Mouse (Mus musculus): ENCODE data around the gene Fam181b. TPM values are rescaled to one million over a fixed set of nuclear protein-coding genes. Genes with fewer than 3 reads are reported as not detected.
A peak's percentile ranks its signal among the peaks of the same experiment; 100 is the strongest.

Fam181b gene
- polyA plus RNA-seq, 1 experiment from 2014 or later = 7.2 TPM

- Histone ChIP-seq H3K36me3 (replicated peaks) (no peaks in the 10 kb centered on the region), H3K4me3 (peak overlapping the region; percentile 64), H3K4me1 (peaks cover 44% of the 10 kb centered on the region), H3K27me3 (replicated peaks; ENCODE audit: low read depth, poor library complexity, severe bottlenecking) (peaks cover 36% of the 10 kb centered on the region), H3K27ac (replicated peaks) (peak overlapping the region; percentile 88), H3K9me3 (no peaks in the 10 kb centered on the region)
- WGBS = under 1% methylated on average over 45 of the region's 45 CpGs
- peak; percentile 55 for DNase-seq (ENCODE audit: low spot score)
These were observed 1.2 kb downstream of the Fam181b start for GRCm38 (mm10) chr7:93080731-93081430.

- Histone ChIP-seq H3K9me3 (no peaks in the 10 kb centered on the region), H3K4me1 (peaks cover 20% of the 10 kb centered on the region), H3K27ac (replicated peaks) (peak overlapping the region; percentile 70), H3K4me3 (peak overlapping the region; percentile 31; the same call in 1 of the 2 replicates), H3K27me3 (replicated peaks; ENCODE audit: low read depth, poor library complexity, severe bottlenecking) (peaks cover 10% of the 10 kb centered on the region; the same call in 1 of the 2 replicates), H3K36me3 (replicated peaks) (no peaks in the 10 kb centered on the region)
- 18% methylated on average over 11 of the region's 11 CpGs for WGBS
- DNase-seq (ENCODE audit: low spot score) = peak; percentile 36
These were observed 13.8 kb downstream of the Fam181b start for GRCm38 (mm10) chr7:93093371-93094058.

- Histone ChIP-seq H3K9me3 (no peaks in the 10 kb centered on the region), H3K27me3 (replicated peaks; ENCODE audit: low read depth, poor library complexity, severe bottlenecking) (peaks cover 10% of the 10 kb centered on the region; the same call in 1 of the 2 replicates), H3K36me3 (replicated peaks) (no peaks in the 10 kb centered on the region), H3K4me1 (peaks cover 20% of the 10 kb centered on the region), H3K27ac (replicated peaks) (no peak overlapping the region), H3K4me3 (peak overlapping the region; percentile 37)
- WGBS = 3% methylated on average over 8 of the region's 8 CpGs
- peak; percentile 62 for DNase-seq (ENCODE audit: low spot score)
These were observed 15.8 kb downstream of the Fam181b start for GRCm38 (mm10) chr7:93095511-93095910.

- Histone ChIP-seq H3K27me3 (replicated peaks; ENCODE audit: low read depth, poor library complexity, severe bottlenecking) (no peaks in the 10 kb centered on the region), H3K4me1 (no peaks in the 10 kb centered on the region), H3K4me3 (no peak overlapping the region), H3K27ac (replicated peaks) (no peak overlapping the region), H3K9me3 (no peaks in the 10 kb centered on the region), H3K36me3 (replicated peaks) (no peaks in the 10 kb centered on the region)
- no peak for DNase-seq (ENCODE audit: low spot score)
- 93% methylated on average over 2 of the region's 2 CpGs for WGBS
These were observed 25.2 kb downstream of the Fam181b start for GRCm38 (mm10) chr7:93104776-93105340.

- no peak for DNase-seq (ENCODE audit: low spot score)
- Histone ChIP-seq H3K4me1 (no peaks in the 10 kb centered on the region), H3K27me3 (replicated peaks; ENCODE audit: low read depth, poor library complexity, severe bottlenecking) (no peaks in the 10 kb centered on the region), H3K36me3 (replicated peaks) (no peaks in the 10 kb centered on the region), H3K27ac (replicated peaks) (no peak overlapping the region), H3K9me3 (no peaks in the 10 kb centered on the region), H3K4me3 (no peak overlapping the region)
- 84% methylated on average over 2 of the region's 2 CpGs for WGBS
These were observed 30.8 kb downstream of the Fam181b start for GRCm38 (mm10) chr7:93110370-93110965.

GRCm38 (mm10) chr7:93111056-93111455 is 31.4 kb downstream of the Fam181b start:
- H3K36me3 ChIP-seq (replicated peaks) = no peaks in the 10 kb centered on the region
- DNase-seq (ENCODE audit: low spot score) = no peak
- 88% methylated on average over 6 of the region's 6 CpGs for WGBS

GRCm38 (mm10) chr7:93117561-93117960 is 37.9 kb downstream of the Fam181b start:
- 63% methylated on average over 1 of the region's 1 CpGs for WGBS
- Histone ChIP-seq H3K36me3 (replicated peaks) (no peaks in the 10 kb centered on the region), H3K4me1 (no peaks in the 10 kb centered on the region), H3K9me3 (no peaks in the 10 kb centered on the region), H3K27me3 (replicated peaks; ENCODE audit: low read depth, poor library complexity, severe bottlenecking) (no peaks in the 10 kb centered on the region), H3K4me3 (no peak overlapping the region), H3K27ac (replicated peaks) (no peak overlapping the region)
- DNase-seq (ENCODE audit: low spot score) = no peak

More at GRCm38 (mm10) chr7:93111056-93111455, 31.4 kb downstream of the Fam181b start:
- Histone ChIP-seq H3K27me3 (replicated peaks; ENCODE audit: low read depth, poor library complexity, severe bottlenecking) (no peaks in the 10 kb centered on the region), H3K9me3 (no peaks in the 10 kb centered on the region), H3K4me3 (no peak overlapping the region), H3K4me1 (no peaks in the 10 kb centered on the region), H3K27ac (replicated peaks) (no peak overlapping the region)

- no peak overlapping the region for H3K4me3 ChIP-seq
- no peak for DNase-seq (ENCODE audit: low spot score)
- WGBS = 68% methylated on average over 1 of the region's 1 CpGs
- no peaks in the 10 kb centered on the region for H3K27me3 ChIP-seq (replicated peaks; ENCODE audit: low read depth, poor library complexity, severe bottlenecking)
- H3K4me1 ChIP-seq = no peaks in the 10 kb centered on the region
- H3K9me3 ChIP-seq = no peaks in the 10 kb centered on the region
- no peak overlapping the region for H3K27ac ChIP-seq (replicated peaks)
- H3K36me3 ChIP-seq (replicated peaks) = no peaks in the 10 kb centered on the region
These were observed 44.3 kb downstream of the Fam181b start for GRCm38 (mm10) chr7:93123936-93124335.

Other genes starting within 250 kb of the Fam181b start
- 23.5 and 24.7 TPM in 2 replicates for gene Ddias, start 205.6 kb upstream of the Fam181b start, polyA plus RNA-seq (2016; fragmentation: Nextera tagmentation; extraction: Ambion mirVana)
- gene Prcp, start 205.4 kb upstream of the Fam181b start, polyA plus RNA-seq (2016; fragmentation: Nextera tagmentation; extraction: Ambion mirVana) = 19.5 and 20.3 TPM in 2 replicates

Data from embryonic facial prominence, embryonic 10.5 days (tissue).